Mouse (Mus musculus) 3134 (cell line): ENCODE measurements at regions not wholly inside any gene's neighbourhood (a gene's known extent, or its start where the extent isn't known, plus 50 kb on each side); places are given as distances from the start of the nearest gene placed in this dataset.

Experiments
- DNase-seq: peaks from one replicate; pipeline ENCODE4 v3.0.0-alpha.2; 2011; ENCODE audit warnings: low spot score; ENCODE audit not compliant: insufficient read length; ENCODE audit errors: extremely low read depth

GRCm38 (mm10) chr2:50735029-50735428 lies 413.9 kb downstream of the Rnd3 start:
- no peak for DNase-seq

GRCm38 (mm10) chr2:50706652-50707051 lies 410.1 kb upstream of the Mmadhc start:
- no peak for DNase-seq

GRCm38 (mm10) chr2:50704297-50704696 lies 407.7 kb upstream of the Mmadhc start:
- no peak for DNase-seq

GRCm38 (mm10) chr2:50702584-50703450 lies 406.2 kb upstream of the Mmadhc start:
- DNase-seq = no peak

- DNase-seq = no peak
Observed at GRCm38 (mm10) chr2:50698841-50699240, 402.2 kb upstream of the Mmadhc start.

GRCm38 (mm10) chr2:50696575-50696974 lies 400.0 kb upstream of the Mmadhc start:
- no peak for DNase-seq

GRCm38 (mm10) chr2:50694849-50695248 lies 398.2 kb upstream of the Mmadhc start:
- DNase-seq = no peak

GRCm38 (mm10) chr2:50693784-50694350 lies 397.3 kb upstream of the Mmadhc start:
- DNase-seq = no peak

GRCm38 (mm10) chr2:50690120-50691103 lies 393.8 kb upstream of the Mmadhc start:
- DNase-seq = peak; percentile 25

GRCm38 (mm10) chr2:50687672-50688151 lies 391.1 kb upstream of the Mmadhc start:
- DNase-seq = no peak

- DNase-seq = peak; percentile 80
Observed at GRCm38 (mm10) chr2:50687222-50687621, 390.6 kb upstream of the Mmadhc start.

- DNase-seq = no peak
Observed at GRCm38 (mm10) chr2:50677456-50677855, 380.9 kb upstream of the Mmadhc start.

GRCm38 (mm10) chr2:50675736-50676550 lies 379.3 kb upstream of the Mmadhc start:
- no peak for DNase-seq

GRCm38 (mm10) chr2:50674856-50675175 lies 378.2 kb upstream of the Mmadhc start:
- DNase-seq = no peak

- peak; percentile 23 for DNase-seq
Observed at GRCm38 (mm10) chr2:50674151-50674855, 377.7 kb upstream of the Mmadhc start.

GRCm38 (mm10) chr2:50669297-50669696 lies 372.7 kb upstream of the Mmadhc start:
- DNase-seq = no peak

GRCm38 (mm10) chr2:50668789-50669188 lies 372.2 kb upstream of the Mmadhc start:
- no peak for DNase-seq

- no peak for DNase-seq
Observed at GRCm38 (mm10) chr2:50667180-50667579, 370.6 kb upstream of the Mmadhc start.

GRCm38 (mm10) chr2:50662504-50662903 lies 365.9 kb upstream of the Mmadhc start:
- DNase-seq = no peak

- no peak for DNase-seq
Observed at GRCm38 (mm10) chr2:50660000-50660399, 363.4 kb upstream of the Mmadhc start.
